Mouse (Mus musculus) bone marrow macrophage, adult 2 months (primary cell): ENCODE results near the gene Raet1e.
"Not testable (repeated sequence)": the region's sequence is repeated elsewhere in the genome, so short reads cannot be mapped to it uniquely, and the experiment has no call there.

Experiments
- CTCF ChIP-seq: IDR thresholded peaks from 2 replicates; pipeline ENCODE4 v1.5.1; 2012; ENCODE audit warnings: low read depth, mild to moderate bottlenecking, low read length, moderate library complexity
- POLR2A ChIP-seq: IDR thresholded peaks from 2 replicates; pipeline ENCODE4 v1.6.1; 2012; ENCODE audit warnings: mild to moderate bottlenecking, low read depth, low read length, borderline replicate concordance

GRCm38 (mm10) chr10:22151056-22151862 is 7.1 kb upstream of the Raet1e start:
- TF ChIP-seq POLR2A, CTCF: not testable (repeated sequence)
